Mouse (Mus musculus) embryonic fibroblast, embryonic 13.5 days (primary cell): ENCODE results near the gene Mmp11.

Experiments used
- CTCF ChIP-seq: IDR thresholded peaks from 2 replicates; pipeline ENCODE4 v1.5.1; 2011; ENCODE audit warnings: mild to moderate bottlenecking, control low read depth, low read length, moderate library complexity, borderline replicate concordance; ENCODE audit not compliant: insufficient read depth
- POLR2A ChIP-seq: IDR thresholded peaks from 2 replicates; pipeline ENCODE4 v1.6.1; 2011; ENCODE audit warnings: low read depth, mild to moderate bottlenecking, control low read depth, low read length, moderate library complexity

DNA sequence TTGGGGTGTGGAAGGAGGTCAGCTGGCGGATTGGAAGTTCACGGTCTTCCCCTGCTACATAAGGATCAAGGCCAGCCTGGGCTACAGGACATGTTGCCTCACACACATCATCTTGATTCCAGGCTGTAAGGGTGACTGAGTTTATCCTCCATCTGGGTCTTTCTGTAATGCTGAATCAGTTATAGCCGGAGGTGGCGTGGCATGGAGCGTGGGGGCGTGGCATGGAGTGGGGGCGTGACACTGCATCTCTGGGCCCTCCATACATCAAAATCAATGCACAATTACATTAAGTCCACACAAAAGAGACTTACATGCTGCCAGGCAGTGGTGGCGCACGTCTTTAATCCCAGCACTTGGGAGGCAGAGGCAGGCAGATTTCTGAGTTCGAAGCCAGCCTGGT lies 55.9 kb downstream of the Mmp11 start:
- TF ChIP-seq CTCF = no peak
- no peak for TF ChIP-seq POLR2A
